Mouse (Mus musculus) liver, adult 2 months (tissue): ENCODE results near the gene Prex1. TPM values are rescaled to one million over a fixed set of nuclear protein-coding genes. Genes with fewer than 3 reads are reported as not detected.

Experiments used
- DNase-seq: peaks from one replicate; pipeline ENCODE4 v3.0.0-alpha.2; 2011; ENCODE audit warnings: low read depth, low spot score; ENCODE audit errors: extremely low read depth
- H3K27ac ChIP-seq: fragments of 200-500 bp; replicated peaks from 2 replicates; pipeline ENCODE4 v1.5.1; 2012; ENCODE audit warnings: low read depth, mild to moderate bottlenecking, control low read depth, inconsistent platforms, low read length; ENCODE audit not compliant: insufficient read depth
- H3K27me3 ChIP-seq: fragments of 200-500 bp; 2 replicates; pipeline ENCODE4 v1.6.1; 2012; ENCODE audit warnings: mild to moderate bottlenecking, moderate library complexity, low read length, inconsistent platforms; ENCODE audit not compliant: control insufficient read depth, insufficient read depth
- H3K36me3 ChIP-seq: fragments of 200-500 bp; 2 replicates; pipeline ENCODE4 v1.6.1; 2012; ENCODE audit warnings: low read length, inconsistent platforms; ENCODE audit not compliant: control insufficient read depth, insufficient read depth
- H3K4me1 ChIP-seq: fragments of 200-500 bp; 2 replicates; pipeline ENCODE4 v1.6.1; 2011; ENCODE audit warnings: low read length; ENCODE audit not compliant: control insufficient read depth, insufficient read depth
- H3K4me3 ChIP-seq: fragments of 200-500 bp; 2 replicates; pipeline ENCODE4 v1.5.1; 2011; ENCODE audit warnings: low read depth, mild to moderate bottlenecking, control low read depth, low read length, moderate library complexity; ENCODE audit not compliant: insufficient read depth
- H3K79me2 ChIP-seq: fragments of 200-500 bp; 2 replicates; pipeline ENCODE4 v1.6.1; 2012; ENCODE audit warnings: inconsistent platforms, mild to moderate bottlenecking, low read length, moderate library complexity; ENCODE audit not compliant: control insufficient read depth, insufficient read depth
- H3K9ac ChIP-seq: fragments of 200-500 bp; 2 replicates; pipeline ENCODE4 v1.6.1; 2012; ENCODE audit warnings: low read depth, mild to moderate bottlenecking, control low read depth, inconsistent platforms, low read length
- CTCF ChIP-seq: fragments of 200-500 bp; IDR thresholded peaks from 2 replicates; pipeline ENCODE4 v1.5.1; 2011; ENCODE audit warnings: low read depth, low read length, control low read depth
- POLR2A ChIP-seq: fragments of 200-500 bp; IDR thresholded peaks from 2 replicates; pipeline ENCODE4 v1.6.1; 2011; ENCODE audit warnings: low read length, control low read depth; ENCODE audit not compliant: insufficient read depth; ENCODE audit errors: extremely low read depth
- WGBS: fragments of 180-500 bp; shearing (Covaris S2); methylation state at CpG from one replicate; pipeline ENCODE4 v1.1.7; 2018; 5-methylcytosine and 5-hydroxymethylcytosine counted together
- polyA plus RNA-seq: library from polyadenylated mRNA; depleted of rRNA; stranded (reverse); fragments of >200 nt; gene quantifications from 2 replicates; pipeline ENCODE4 v1.2.3, GENCODE M21; 2012
- total RNA-seq: library from RNA; depleted of rRNA; stranded (reverse); fragments of >200 nt; gene quantifications from 2 replicates; pipeline ENCODE4 v1.2.3, GENCODE M21; 2014

Gene Prex1
- total and polyA plus RNA-seq, 2 experiments = 2.0 to 5.6 TPM

- TF ChIP-seq POLR2A = no peak
- no peak for TF ChIP-seq CTCF
- WGBS = 26% methylated on average over 10 of the region's 10 CpGs
These were observed 154.1 kb downstream of the Prex1 start for GRCm38 (mm10) chr2:166559531-166559930.

GRCm38 (mm10) chr2:166555508-166555907, 158.1 kb downstream of the Prex1 start:
- no peak overlapping the region for H3K9ac ChIP-seq
- H3K27me3 ChIP-seq = no peaks in the 10 kb centered on the region
- WGBS = 67% methylated on average over 2 of the region's 2 CpGs
- no peak overlapping the region for H3K4me3 ChIP-seq
- no peaks in the 10 kb centered on the region for H3K36me3 ChIP-seq
- DNase-seq = peak; percentile 27
- H3K4me1 ChIP-seq = peaks cover 3% of the 10 kb centered on the region; the same call in 1 of the 2 replicates
- H3K27ac ChIP-seq = no peak overlapping the region
- TF ChIP-seq CTCF (peak; percentile 50; the same call in 1 of the 2 replicates), POLR2A (no peak)
- H3K79me2 ChIP-seq = no peaks in the 10 kb centered on the region

More at GRCm38 (mm10) chr2:166559531-166559930, 154.1 kb downstream of the Prex1 start:
- Histone ChIP-seq H3K4me3 (no peak overlapping the region), H3K9ac (no peak overlapping the region), H3K4me1 (peaks cover 3% of the 10 kb centered on the region; the same call in 1 of the 2 replicates), H3K36me3 (no peaks in the 10 kb centered on the region), H3K27ac (no peak overlapping the region), H3K79me2 (no peaks in the 10 kb centered on the region), H3K27me3 (no peaks in the 10 kb centered on the region)
- peak; percentile 66 for DNase-seq

- Histone ChIP-seq H3K27me3 (no peaks in the 10 kb centered on the region), H3K4me3 (no peak overlapping the region), H3K27ac (no peak overlapping the region), H3K4me1 (no peaks in the 10 kb centered on the region), H3K9ac (no peak overlapping the region), H3K36me3 (no peaks in the 10 kb centered on the region), H3K79me2 (no peaks in the 10 kb centered on the region)
- no peak for DNase-seq
- TF ChIP-seq CTCF (no peak), POLR2A (no peak)
- WGBS = 91% methylated on average over 11 of the region's 11 CpGs
These were observed 159.5 kb downstream of the Prex1 start for GRCm38 (mm10) chr2:166554169-166554505.

GRCm38 (mm10) chr2:166553502-166554168, 160.0 kb downstream of the Prex1 start:
- Histone ChIP-seq H3K4me1 (no peaks in the 10 kb centered on the region), H3K4me3 (no peak overlapping the region), H3K79me2 (no peaks in the 10 kb centered on the region), H3K9ac (no peak overlapping the region), H3K27me3 (no peaks in the 10 kb centered on the region), H3K27ac (no peak overlapping the region), H3K36me3 (no peaks in the 10 kb centered on the region)
- TF ChIP-seq CTCF (no peak), POLR2A (no peak)
- WGBS = 51% methylated on average over 18 of the region's 18 CpGs
- no peak for DNase-seq

- Histone ChIP-seq H3K4me3 (no peak overlapping the region), H3K36me3 (no peaks in the 10 kb centered on the region), H3K27me3 (no peaks in the 10 kb centered on the region), H3K9ac (no peak overlapping the region), H3K79me2 (no peaks in the 10 kb centered on the region), H3K27ac (no peak overlapping the region), H3K4me1 (no peaks in the 10 kb centered on the region)
- WGBS = 82% methylated on average over 6 of the region's 6 CpGs
- TF ChIP-seq POLR2A (no peak), CTCF (no peak)
- DNase-seq = no peak
These were observed 161.0 kb downstream of the Prex1 start for GRCm38 (mm10) chr2:166552657-166553056.

GRCm38 (mm10) chr2:166551831-166552498, 161.7 kb downstream of the Prex1 start:
- no peak overlapping the region for H3K9ac ChIP-seq
- no peaks in the 10 kb centered on the region for H3K79me2 ChIP-seq
- H3K27me3 ChIP-seq = no peaks in the 10 kb centered on the region
- TF ChIP-seq CTCF = no peak
- H3K36me3 ChIP-seq = no peaks in the 10 kb centered on the region
- WGBS = 86% methylated on average over 15 of the region's 15 CpGs
- H3K4me1 ChIP-seq = no peaks in the 10 kb centered on the region
- no peak for DNase-seq
- H3K4me3 ChIP-seq = no peak overlapping the region
- H3K27ac ChIP-seq = no peak overlapping the region
